Mouse (Mus musculus) kidney, embryonic 16.5 days (tissue): ENCODE results near the gene Olfr745. TPM values are rescaled to one million over a fixed set of nuclear protein-coding genes. Genes with fewer than 3 reads are reported as not detected.

Source experiments
- ATAC-seq: fragments of 200-750 bp; cut with Nextera tagmentation; 2 replicates; pipeline ENCODE4 v1.8.0; 2017; ENCODE audit warnings: moderate TSS enrichment; ENCODE audit not compliant: low FRiP score, low TSS enrichment
- H3K27ac ChIP-seq: fragments of 300-500 bp; sonication (generic); 2 replicates; pipeline ENCODE4 v1.5.1; 2014; ENCODE audit warnings: low read length
- H3K27me3 ChIP-seq: fragments of 300-500 bp; sonication (generic); 2 replicates; pipeline ENCODE4 v1.6.1; 2014; ENCODE audit warnings: low read length, control low read depth, mixed read lengths; ENCODE audit not compliant: insufficient read depth
- H3K36me3 ChIP-seq: fragments of 300-500 bp; sonication (generic); 2 replicates; pipeline ENCODE4 v1.6.1; 2014; ENCODE audit warnings: low read length, control low read depth, mixed read lengths; ENCODE audit not compliant: insufficient read depth
- H3K4me1 ChIP-seq: fragments of 300-500 bp; sonication (generic); 2 replicates; pipeline ENCODE4 v1.6.1; 2014; ENCODE audit warnings: low read length, control low read depth, mixed read lengths; ENCODE audit not compliant: insufficient read depth
- H3K4me2 ChIP-seq: fragments of 300-500 bp; sonication (generic); replicated peaks from 2 replicates; pipeline ENCODE4 v1.6.1; 2014; ENCODE audit warnings: low read depth, low read length
- H3K4me3 ChIP-seq: fragments of 300-500 bp; sonication (generic); 2 replicates; pipeline ENCODE4 v1.5.1; 2014; ENCODE audit warnings: mild to moderate bottlenecking, low read length
- H3K9ac ChIP-seq: fragments of 300-500 bp; sonication (generic); replicated peaks from 2 replicates; pipeline ENCODE4 v1.6.1; 2014; ENCODE audit warnings: low read length
- H3K9me3 ChIP-seq: fragments of 300-500 bp; sonication (generic); 2 replicates; pipeline ENCODE4 v1.6.1; 2016; ENCODE audit warnings: low read length, control low read depth
- WGBS: fragments of 180-500 bp; shearing (Covaris S2); extraction: QIAGEN DNeasy Blood & Tissue Kit; methylation state at CpG from one replicate; pipeline ENCODE4 v1.1.7; 2014; 5-methylcytosine and 5-hydroxymethylcytosine counted together
- polyA plus RNA-seq: library from polyadenylated mRNA; unstranded; fragments of >200 nt; fragmentation: Nextera tagmentation; extraction: Ambion mirVana; gene quantifications from 2 replicates; pipeline ENCODE4 v1.2.1, GENCODE M21; 2015

Gene Olfr745
- polyA plus RNA-seq = not detected in 2 replicates

- no peak within 1 kb of the TSS for H3K4me2 ChIP-seq
- no peaks in the 10 kb centered on the region for H3K27me3 ChIP-seq
- WGBS = 88% methylated on average over 2 of the region's 2 CpGs
- no peaks in the 10 kb centered on the region for H3K4me1 ChIP-seq
- H3K9ac ChIP-seq = no peak within 1 kb of the TSS
- H3K4me3 ChIP-seq = no peak within 1 kb of the TSS
- H3K27ac ChIP-seq = no peak within 1 kb of the TSS
- ATAC-seq = no peak
- no peaks in the 10 kb centered on the region for H3K36me3 ChIP-seq
- no peaks in the 10 kb centered on the region for H3K9me3 ChIP-seq
These were observed at the start of gene Olfr745 for GRCm38 (mm10) chr14:50639088-50639487. Gene Olfr745, plus strand, starts transcription at chr14:50639388.

- 85% methylated on average over 2 of the region's 2 CpGs for WGBS
- H3K9me3 ChIP-seq = no peaks in the 10 kb centered on the region
- no peak for ATAC-seq
These were observed 24.6 kb upstream of the Olfr745 start, which contains the start of gene Olfr744 for GRCm38 (mm10) chr14:50614579-50614978. Gene Olfr744, plus strand, starts transcription at chr14:50614879.

GRCm38 (mm10) chr14:50646783-50647182 is 7.6 kb downstream of the Olfr745 start, which contains the start of gene Olfr746:
Gene Olfr746, plus strand, starts transcription at chr14:50647083.
- Histone ChIP-seq H3K9me3 (no peaks in the 10 kb centered on the region), H3K36me3 (no peaks in the 10 kb centered on the region), H3K9ac (no peak within 1 kb of the TSS), H3K4me1 (no peaks in the 10 kb centered on the region), H3K4me2 (no peak within 1 kb of the TSS), H3K4me3 (no peak within 1 kb of the TSS), H3K27me3 (no peaks in the 10 kb centered on the region), H3K27ac (no peak within 1 kb of the TSS)
- no peak for ATAC-seq

More at GRCm38 (mm10) chr14:50614579-50614978, 24.6 kb upstream of the Olfr745 start, which contains the start of gene Olfr744:
- Histone ChIP-seq H3K9ac (no peak within 1 kb of the TSS), H3K4me2 (no peak within 1 kb of the TSS), H3K27ac (no peak within 1 kb of the TSS), H3K27me3 (no peaks in the 10 kb centered on the region), H3K36me3 (no peaks in the 10 kb centered on the region), H3K4me1 (no peaks in the 10 kb centered on the region), H3K4me3 (no peak within 1 kb of the TSS)

- Histone ChIP-seq H3K9ac (no peak within 1 kb of the TSS), H3K27ac (no peak within 1 kb of the TSS), H3K4me3 (no peak within 1 kb of the TSS), H3K27me3 (no peaks in the 10 kb centered on the region), H3K9me3 (no peaks in the 10 kb centered on the region), H3K4me2 (no peak within 1 kb of the TSS), H3K36me3 (no peaks in the 10 kb centered on the region), H3K4me1 (no peaks in the 10 kb centered on the region)
- no peak for ATAC-seq
- 92% methylated on average over 3 of the region's 3 CpGs for WGBS
These were observed 53.9 kb downstream of the Olfr745 start, which contains the start of gene Olfr747 for GRCm38 (mm10) chr14:50693106-50693505. Gene Olfr747, minus strand, starts transcription at chr14:50693206.

Other genes with a start within 250 kb of the Olfr745 start
- gene Olfr738, start 231.8 kb upstream of the Olfr745 start, polyA plus RNA-seq = not detected in 2 replicates
- gene Olfr739, start 220.8 kb upstream of the Olfr745 start, polyA plus RNA-seq = not detected in 2 replicates
- not detected in 2 replicates for gene Olfr740, start 193.8 kb upstream of the Olfr745 start, polyA plus RNA-seq
- not detected in 2 replicates for gene Olfr741, start 166.7 kb upstream of the Olfr745 start, polyA plus RNA-seq
- not detected in 2 replicates for gene Olfr742, start 135.8 kb upstream of the Olfr745 start, polyA plus RNA-seq
- not detected in 2 replicates for gene Olfr743, start 117.5 kb upstream of the Olfr745 start, polyA plus RNA-seq
- not detected in 2 replicates for gene Olfr744, start 24.5 kb upstream of the Olfr745 start, polyA plus RNA-seq
- gene Olfr746, start 7.7 kb downstream of the Olfr745 start, polyA plus RNA-seq = not detected in 2 replicates
- gene Olfr747, start 53.8 kb downstream of the Olfr745 start, polyA plus RNA-seq = not detected in 2 replicates
- not detected in 2 replicates for gene Olfr748, start 68.0 kb downstream of the Olfr745 start, polyA plus RNA-seq
- gene Olfr749, start 105.7 kb downstream of the Olfr745 start, polyA plus RNA-seq = not detected in 2 replicates
- gene Ttc5, start 146.1 kb downstream of the Olfr745 start, polyA plus RNA-seq = 80.8 and 83.9 TPM in 2 replicates
- gene Ccnb1ip1, start 168.3 kb downstream of the Olfr745 start, polyA plus RNA-seq = not detected in 2 replicates
- 61.8 and 70.2 TPM in 2 replicates for gene Parp2, start 168.5 kb downstream of the Olfr745 start, polyA plus RNA-seq
- gene Tep1, start 231.2 kb downstream of the Olfr745 start, polyA plus RNA-seq = 9.6 and 10.2 TPM in 2 replicates